Mouse (Mus musculus): Measurements from ENCODE around the gene Abca13. TPM values are rescaled to one million over a fixed set of nuclear protein-coding genes. Genes with fewer than 3 reads are reported as not detected.

The Abca13 gene
- polyA plus RNA-seq, 1 experiment, result 0.15 TPM

GRCm38 (mm10) chr11:9269090-9269489 is 77.3 kb downstream of the Abca13 start:
- no peak for DNase-seq
- TF ChIP-seq POLR2A (IDR thresholded peaks at IDR 0.05; ENCODE audit: control insufficient read depth, extremely low read depth, insufficient read depth, low read length, poor library complexity) (no peak), CTCF (IDR thresholded peaks at IDR 0.05; ENCODE audit: borderline replicate concordance, control insufficient read depth, extremely low read depth, insufficient read depth, low read length, poor library complexity) (no peak)
- H3K4me1 ChIP-seq (replicated peaks; ENCODE audit: control insufficient read depth, insufficient read depth, low read length), result no peaks in the 10 kb centered on the region
- no peaks in the 10 kb centered on the region for H3K36me3 ChIP-seq (ENCODE audit: control insufficient read depth, insufficient read depth, low read length)
- no peak overlapping the region for H3K4me3 ChIP-seq (ENCODE audit: control insufficient read depth, insufficient read depth, low read length)
- 88% methylated on average over 3 of the region's 3 CpGs for WGBS
- no peaks in the 10 kb centered on the region for H3K27me3 ChIP-seq (ENCODE audit: control insufficient read depth, insufficient read depth, low read length)
- H3K27ac ChIP-seq (ENCODE audit: control insufficient read depth, insufficient read depth, low read length), result no peak overlapping the region

GRCm38 (mm10) chr11:9285204-9285603 is 93.5 kb downstream of the Abca13 start:
- DNase-seq, result no peak
- Histone ChIP-seq H3K27ac (ENCODE audit: control insufficient read depth, insufficient read depth, low read length) (no peak overlapping the region), H3K4me1 (replicated peaks; ENCODE audit: control insufficient read depth, insufficient read depth, low read length) (no peaks in the 10 kb centered on the region), H3K36me3 (ENCODE audit: control insufficient read depth, insufficient read depth, low read length) (no peaks in the 10 kb centered on the region), H3K4me3 (ENCODE audit: control insufficient read depth, insufficient read depth, low read length) (no peak overlapping the region), H3K27me3 (ENCODE audit: control insufficient read depth, insufficient read depth, low read length) (no peaks in the 10 kb centered on the region)
- WGBS, result 24% methylated on average over 3 of the region's 3 CpGs
- TF ChIP-seq POLR2A (IDR thresholded peaks at IDR 0.05; ENCODE audit: control insufficient read depth, extremely low read depth, insufficient read depth, low read length, poor library complexity) (no peak), CTCF (IDR thresholded peaks at IDR 0.05; ENCODE audit: borderline replicate concordance, control insufficient read depth, extremely low read depth, insufficient read depth, low read length, poor library complexity) (no peak)

DNA sequence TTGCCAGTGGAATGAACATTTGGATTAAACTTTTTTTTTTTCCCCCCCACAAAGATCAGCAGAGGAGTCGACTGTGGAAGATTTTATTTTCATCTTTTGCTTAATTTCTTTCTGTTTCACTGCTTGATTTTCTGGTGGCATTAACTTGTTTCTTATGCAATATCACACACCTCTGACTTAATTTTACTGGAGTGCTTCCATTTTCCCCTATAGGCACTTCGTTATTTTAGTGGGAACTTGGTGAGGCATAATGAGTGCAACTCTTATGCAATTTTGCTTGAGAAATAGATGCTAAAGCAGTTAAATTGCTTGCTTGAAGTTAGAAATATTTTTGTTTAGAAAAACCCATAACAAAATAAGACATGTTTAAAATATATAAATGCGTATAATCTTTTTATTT is 94.0 kb downstream of the Abca13 start:
- Histone ChIP-seq H3K36me3 (ENCODE audit: control insufficient read depth, insufficient read depth, low read length) (no peaks in the 10 kb centered on the region), H3K4me3 (ENCODE audit: control insufficient read depth, insufficient read depth, low read length) (no peak overlapping the region), H3K4me1 (replicated peaks; ENCODE audit: control insufficient read depth, insufficient read depth, low read length) (no peaks in the 10 kb centered on the region), H3K27ac (ENCODE audit: control insufficient read depth, insufficient read depth, low read length) (no peak overlapping the region), H3K27me3 (ENCODE audit: control insufficient read depth, insufficient read depth, low read length) (no peaks in the 10 kb centered on the region)
- WGBS, result 92% methylated on average over 3 of the region's 3 CpGs
- TF ChIP-seq POLR2A (IDR thresholded peaks at IDR 0.05; ENCODE audit: control insufficient read depth, extremely low read depth, insufficient read depth, low read length, poor library complexity), result no peak
- no peak for TF ChIP-seq CTCF (IDR thresholded peaks at IDR 0.05; ENCODE audit: borderline replicate concordance, control insufficient read depth, extremely low read depth, insufficient read depth, low read length, poor library complexity)
- DNase-seq, result no peak

DNA sequence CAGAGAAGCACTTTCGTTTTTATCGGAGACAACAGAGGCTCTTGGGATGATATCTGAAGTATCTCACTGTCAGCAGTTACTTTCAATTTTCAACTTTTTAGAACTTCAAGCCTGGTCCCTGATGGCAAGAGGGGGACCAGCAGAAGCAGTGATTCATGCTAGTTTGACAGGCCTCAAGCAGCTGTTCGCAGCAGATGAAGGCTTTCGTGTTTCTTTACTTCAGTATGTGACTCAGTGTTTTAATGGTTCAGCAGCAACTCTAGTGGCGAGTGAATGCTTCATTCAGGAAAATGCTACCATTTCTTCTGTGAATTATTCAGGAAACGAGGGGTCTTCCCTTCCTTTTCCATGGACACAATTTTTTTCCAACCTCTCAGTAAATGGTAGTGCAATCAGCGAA is 99.4 kb downstream of the Abca13 start:
- Histone ChIP-seq H3K4me3 (ENCODE audit: control insufficient read depth, insufficient read depth, low read length) (no peak overlapping the region), H3K4me1 (replicated peaks; ENCODE audit: control insufficient read depth, insufficient read depth, low read length) (no peaks in the 10 kb centered on the region), H3K27ac (ENCODE audit: control insufficient read depth, insufficient read depth, low read length) (no peak overlapping the region), H3K27me3 (ENCODE audit: control insufficient read depth, insufficient read depth, low read length) (no peaks in the 10 kb centered on the region), H3K36me3 (ENCODE audit: control insufficient read depth, insufficient read depth, low read length) (no peaks in the 10 kb centered on the region)
- DNase-seq, result no peak
- 85% methylated on average over 7 of the region's 7 CpGs for WGBS
- TF ChIP-seq POLR2A (IDR thresholded peaks at IDR 0.05; ENCODE audit: control insufficient read depth, extremely low read depth, insufficient read depth, low read length, poor library complexity), result no peak
- TF ChIP-seq CTCF (IDR thresholded peaks at IDR 0.05; ENCODE audit: borderline replicate concordance, control insufficient read depth, extremely low read depth, insufficient read depth, low read length, poor library complexity), result no peak

- 40% methylated on average over 1 of the region's 1 CpGs for WGBS
- no peaks in the 10 kb centered on the region for H3K36me3 ChIP-seq (ENCODE audit: control insufficient read depth, insufficient read depth, low read length)
- no peaks in the 10 kb centered on the region for H3K27me3 ChIP-seq (ENCODE audit: control insufficient read depth, insufficient read depth, low read length)
- H3K4me3 ChIP-seq (ENCODE audit: control insufficient read depth, insufficient read depth, low read length), result no peak overlapping the region
- TF ChIP-seq POLR2A (IDR thresholded peaks at IDR 0.05; ENCODE audit: control insufficient read depth, extremely low read depth, insufficient read depth, low read length, poor library complexity) (no peak), CTCF (IDR thresholded peaks at IDR 0.05; ENCODE audit: borderline replicate concordance, control insufficient read depth, extremely low read depth, insufficient read depth, low read length, poor library complexity) (no peak)
- DNase-seq, result no peak
- no peaks in the 10 kb centered on the region for H3K4me1 ChIP-seq (replicated peaks; ENCODE audit: control insufficient read depth, insufficient read depth, low read length)
- H3K27ac ChIP-seq (ENCODE audit: control insufficient read depth, insufficient read depth, low read length), result no peak overlapping the region
Measured at GRCm38 (mm10) chr11:9299615-9300014, 107.9 kb downstream of the Abca13 start.

GRCm38 (mm10) chr11:9305450-9305849 is 113.7 kb downstream of the Abca13 start:
- Histone ChIP-seq H3K27me3 (ENCODE audit: control insufficient read depth, insufficient read depth, low read length) (no peaks in the 10 kb centered on the region), H3K4me1 (replicated peaks; ENCODE audit: control insufficient read depth, insufficient read depth, low read length) (no peaks in the 10 kb centered on the region), H3K36me3 (ENCODE audit: control insufficient read depth, insufficient read depth, low read length) (no peaks in the 10 kb centered on the region), H3K4me3 (ENCODE audit: control insufficient read depth, insufficient read depth, low read length) (no peak overlapping the region), H3K27ac (ENCODE audit: control insufficient read depth, insufficient read depth, low read length) (no peak overlapping the region)
- TF ChIP-seq CTCF (IDR thresholded peaks at IDR 0.05; ENCODE audit: borderline replicate concordance, control insufficient read depth, extremely low read depth, insufficient read depth, low read length, poor library complexity) (no peak), POLR2A (IDR thresholded peaks at IDR 0.05; ENCODE audit: control insufficient read depth, extremely low read depth, insufficient read depth, low read length, poor library complexity) (no peak)
- DNase-seq, result no peak
- WGBS, result 89% methylated on average over 4 of the region's 4 CpGs

DNA sequence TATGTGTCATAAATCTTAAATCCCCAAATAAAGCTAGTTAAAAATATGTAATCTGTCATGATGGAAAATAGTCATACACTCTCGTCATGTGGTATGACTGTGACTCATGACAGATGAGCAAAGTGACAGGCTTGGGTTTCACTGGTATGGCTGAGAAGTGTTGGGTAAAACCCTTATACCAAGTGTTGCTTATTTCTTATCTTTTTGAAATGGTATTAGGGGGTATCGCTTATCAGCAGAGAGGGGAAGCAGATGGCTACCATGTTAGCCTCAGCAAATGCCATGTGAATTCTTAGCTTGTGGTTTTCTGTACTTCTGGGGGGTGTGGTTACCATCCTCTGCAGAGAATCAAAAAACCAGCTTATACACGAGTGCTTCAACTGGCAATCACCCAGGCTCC is 124.8 kb downstream of the Abca13 start:
- Histone ChIP-seq H3K4me1 (replicated peaks; ENCODE audit: control insufficient read depth, insufficient read depth, low read length) (no peaks in the 10 kb centered on the region), H3K27me3 (ENCODE audit: control insufficient read depth, insufficient read depth, low read length) (no peaks in the 10 kb centered on the region), H3K36me3 (ENCODE audit: control insufficient read depth, insufficient read depth, low read length) (no peaks in the 10 kb centered on the region), H3K4me3 (ENCODE audit: control insufficient read depth, insufficient read depth, low read length) (no peak overlapping the region), H3K27ac (ENCODE audit: control insufficient read depth, insufficient read depth, low read length) (no peak overlapping the region)
- no peak for DNase-seq
- TF ChIP-seq CTCF (IDR thresholded peaks at IDR 0.05; ENCODE audit: borderline replicate concordance, control insufficient read depth, extremely low read depth, insufficient read depth, low read length, poor library complexity), result no peak
- TF ChIP-seq POLR2A (IDR thresholded peaks at IDR 0.05; ENCODE audit: control insufficient read depth, extremely low read depth, insufficient read depth, low read length, poor library complexity), result no peak
- WGBS, result 10% methylated on average over 3 of the region's 3 CpGs

All from thymus, adult 2 months (tissue).